Mouse (Mus musculus) limb, embryonic 15.5 days (tissue): ENCODE data around the gene Rae1. TPM values are rescaled to one million over a fixed set of nuclear protein-coding genes. Genes with fewer than 3 reads are reported as not detected.
A peak's percentile ranks its signal among the peaks of the same experiment; 100 is the strongest.

ENCODE experiments used
- ATAC-seq: fragments of 200-750 bp; cut with Nextera tagmentation; 2 replicates; pipeline ENCODE4 v1.8.0; 2017; ENCODE audit warnings: low read depth, moderate TSS enrichment; ENCODE audit not compliant: insufficient number of reproducible peaks, low FRiP score, low TSS enrichment
- H3K27ac ChIP-seq: fragments of 300-500 bp; sonication (generic); 2 replicates; pipeline ENCODE4 v1.5.1; 2015; ENCODE audit warnings: moderate library complexity, mild to moderate bottlenecking, inconsistent platforms
- H3K27me3 ChIP-seq: fragments of 300-500 bp; sonication (generic); 2 replicates; pipeline ENCODE4 v1.6.1; 2015; ENCODE audit warnings: inconsistent platforms
- H3K36me3 ChIP-seq: fragments of 300-500 bp; sonication (generic); 2 replicates; pipeline ENCODE4 v1.6.1; 2015; ENCODE audit warnings: inconsistent platforms
- H3K4me1 ChIP-seq: fragments of 300-500 bp; sonication (generic); 2 replicates; pipeline ENCODE4 v1.6.1; 2015; ENCODE audit warnings: inconsistent platforms
- H3K4me2 ChIP-seq: fragments of 300-500 bp; sonication (generic); 2 replicates; pipeline ENCODE4 v1.6.1; 2015; ENCODE audit warnings: mild to moderate bottlenecking, inconsistent platforms
- H3K4me3 ChIP-seq: fragments of 300-500 bp; sonication (generic); 2 replicates; pipeline ENCODE4 v1.5.1; 2015; ENCODE audit warnings: mild to moderate bottlenecking, inconsistent platforms
- H3K9ac ChIP-seq: fragments of 300-500 bp; sonication (generic); 2 replicates; pipeline ENCODE4 v1.6.1; 2015; ENCODE audit warnings: inconsistent platforms
- H3K9me3 ChIP-seq: fragments of 300-500 bp; sonication (generic); 2 replicates; pipeline ENCODE4 v1.6.1; 2016; ENCODE audit warnings: inconsistent platforms
- WGBS: fragments of 180-500 bp; shearing (Covaris S2); methylation state at CpG from one replicate; pipeline ENCODE4 v1.1.7; 2015; 5-methylcytosine and 5-hydroxymethylcytosine counted together
- polyA plus RNA-seq: library from polyadenylated mRNA; unstranded; fragments of >200 nt; fragmentation: Nextera tagmentation; extraction: Ambion mirVana; gene quantifications from 2 replicates; pipeline ENCODE4 v1.2.1, GENCODE M21; 2015

The Rae1 gene
- polyA plus RNA-seq, 1 experiment from 2014 or later, result 115 TPM

GRCm38 (mm10) chr2:173021633-173022055 is 21.7 kb downstream of the Rae1 start:
- H3K4me1 ChIP-seq, result peaks cover 58% of the 10 kb centered on the region
- H3K9ac ChIP-seq, result peak overlapping the region; percentile 61
- peaks cover 8% of the 10 kb centered on the region for H3K27me3 ChIP-seq
- peak; percentile 73 for ATAC-seq
- H3K27ac ChIP-seq, result 0 out of 2 replicates have a peak overlapping the region, but pooled peaks have one; percentile 57
- peak overlapping the region; percentile 89 for H3K4me2 ChIP-seq
- H3K36me3 ChIP-seq, result peaks cover 5% of the 10 kb centered on the region; the same call in 1 of the 2 replicates
- under 1% methylated on average over 54 of the region's 54 CpGs for WGBS
- no peaks in the 10 kb centered on the region for H3K9me3 ChIP-seq
- peak overlapping the region; percentile 83 for H3K4me3 ChIP-seq

- H3K4me3 ChIP-seq, result peak overlapping the region; percentile 83
- WGBS, result under 1% methylated on average over 51 of the region's 51 CpGs
- peak overlapping the region; percentile 61 for H3K9ac ChIP-seq
- H3K36me3 ChIP-seq, result peaks cover 5% of the 10 kb centered on the region; the same call in 1 of the 2 replicates
- H3K27ac ChIP-seq, result 0 out of 2 replicates have a peak overlapping the region, but pooled peaks have one; percentile 57
- H3K9me3 ChIP-seq, result no peaks in the 10 kb centered on the region
- ATAC-seq, result peak; percentile 8; the same call in 1 of the 2 replicates
- H3K4me1 ChIP-seq, result peaks cover 63% of the 10 kb centered on the region
- peak overlapping the region; percentile 89 for H3K4me2 ChIP-seq
- peaks cover 8% of the 10 kb centered on the region for H3K27me3 ChIP-seq
These were observed 22.3 kb downstream of the Rae1 start for GRCm38 (mm10) chr2:173022056-173022681.

- H3K27me3 ChIP-seq, result peaks cover 8% of the 10 kb centered on the region
- peak overlapping the region; percentile 83 for H3K4me3 ChIP-seq
- ATAC-seq, result no peak
- H3K27ac ChIP-seq, result no peak overlapping the region
- H3K9me3 ChIP-seq, result no peaks in the 10 kb centered on the region
- H3K4me2 ChIP-seq, result peak overlapping the region; percentile 89
- H3K9ac ChIP-seq, result 0 out of 2 replicates have a peak overlapping the region, but pooled peaks have one; percentile 61
- peaks cover 68% of the 10 kb centered on the region for H3K4me1 ChIP-seq
- WGBS, result 36% methylated on average over 10 of the region's 10 CpGs
- peaks cover 5% of the 10 kb centered on the region; the same call in 1 of the 2 replicates for H3K36me3 ChIP-seq
These were observed 22.9 kb downstream of the Rae1 start for GRCm38 (mm10) chr2:173022813-173023212.

DNA sequence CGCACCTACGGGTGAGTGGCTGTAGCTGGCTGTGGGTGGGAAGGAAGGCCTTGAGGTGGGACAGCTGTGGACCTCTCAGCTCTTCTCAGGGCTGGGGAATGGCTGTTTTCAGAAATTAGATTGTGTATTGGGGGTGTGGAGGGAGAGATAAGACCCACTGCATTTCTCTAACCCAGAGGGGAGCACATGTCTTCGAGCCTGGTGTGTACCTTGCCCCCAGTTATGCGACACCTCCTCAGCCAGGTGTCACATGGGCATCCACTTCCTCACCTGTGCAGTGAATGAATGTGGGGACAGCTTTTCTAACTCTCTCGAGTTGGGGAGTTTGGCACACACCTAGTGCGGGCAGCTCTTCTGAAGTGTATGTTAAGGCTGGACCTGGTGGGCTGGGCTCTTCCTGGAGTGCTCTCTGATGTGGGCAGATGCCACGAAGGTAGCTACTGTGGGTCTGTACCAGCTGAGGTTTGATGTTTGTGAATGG is 23.5 kb downstream of the Rae1 start:
- H3K36me3 ChIP-seq, result peaks cover 5% of the 10 kb centered on the region; the same call in 1 of the 2 replicates
- peak overlapping the region; percentile 83 for H3K4me3 ChIP-seq
- WGBS, result 81% methylated on average over 7 of the region's 7 CpGs
- H3K4me1 ChIP-seq, result peaks cover 72% of the 10 kb centered on the region
- no peak overlapping the region for H3K27ac ChIP-seq
- peaks cover 8% of the 10 kb centered on the region for H3K27me3 ChIP-seq
- H3K9me3 ChIP-seq, result no peaks in the 10 kb centered on the region
- ATAC-seq, result no peak
- H3K9ac ChIP-seq, result no peak overlapping the region
- H3K4me2 ChIP-seq, result peak overlapping the region; percentile 89

DNA sequence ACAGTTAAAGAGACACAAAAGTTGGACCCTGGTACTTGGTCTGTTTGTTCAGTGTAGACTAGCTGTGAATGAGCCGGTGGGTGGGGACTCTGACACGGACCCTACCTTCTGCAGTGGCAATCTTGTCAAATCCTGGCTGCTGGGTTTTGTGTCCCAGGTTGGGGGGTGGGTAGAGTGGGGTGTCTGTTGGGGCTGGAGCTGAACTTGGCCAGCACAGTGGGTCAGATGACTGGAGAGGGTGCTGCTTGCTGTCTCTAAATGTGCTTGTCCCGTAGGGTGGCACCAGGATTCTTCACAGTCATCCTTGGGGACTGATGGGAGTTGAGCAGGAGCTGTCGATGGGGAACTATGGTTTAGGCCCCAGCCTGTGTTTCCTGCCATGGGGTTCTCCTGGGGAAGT is 24.0 kb downstream of the Rae1 start:
- Histone ChIP-seq H3K4me3 (0 out of 2 replicates have a peak overlapping the region, but pooled peaks have one; percentile 83), H3K36me3 (peaks cover 5% of the 10 kb centered on the region; the same call in 1 of the 2 replicates), H3K9me3 (no peaks in the 10 kb centered on the region), H3K27ac (no peak overlapping the region; the same call in 1 of the 2 replicates), H3K4me1 (peaks cover 72% of the 10 kb centered on the region), H3K4me2 (no peak overlapping the region), H3K27me3 (peaks cover 8% of the 10 kb centered on the region), H3K9ac (no peak overlapping the region)
- WGBS, result 79% methylated on average over 4 of the region's 4 CpGs
- no peak for ATAC-seq

- Histone ChIP-seq H3K9ac (no peak overlapping the region), H3K27ac (peak overlapping the region; percentile 19; the same call in 1 of the 2 replicates), H3K4me1 (peaks cover 70% of the 10 kb centered on the region), H3K36me3 (peaks cover 5% of the 10 kb centered on the region; the same call in 1 of the 2 replicates), H3K4me3 (no peak overlapping the region), H3K27me3 (peaks cover 7% of the 10 kb centered on the region), H3K4me2 (no peak overlapping the region), H3K9me3 (no peaks in the 10 kb centered on the region)
- ATAC-seq, result no peak
- WGBS, result 74% methylated on average over 8 of the region's 8 CpGs
These were observed 24.5 kb downstream of the Rae1 start for GRCm38 (mm10) chr2:173024392-173024791.

DNA sequence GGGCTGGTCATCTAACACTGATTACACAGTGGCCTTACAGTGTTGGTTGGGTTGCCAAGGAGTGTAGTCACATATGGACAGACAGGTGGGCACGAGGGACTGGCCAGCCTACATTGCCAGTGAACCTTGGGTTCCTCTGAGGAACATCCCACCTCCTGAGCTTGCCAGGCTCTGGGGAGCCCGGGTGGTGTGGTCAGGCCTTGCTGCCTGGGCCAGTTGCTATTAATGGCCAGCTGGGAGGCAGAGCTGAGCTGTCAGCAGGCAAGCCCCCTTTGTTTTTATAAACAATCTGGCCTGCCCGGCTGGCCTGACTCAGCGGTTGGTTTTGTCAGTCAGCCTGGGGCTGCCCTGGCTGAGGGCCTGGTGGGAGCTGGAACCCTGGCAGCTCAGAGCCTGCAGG is 25.0 kb downstream of the Rae1 start:
- Histone ChIP-seq H3K9ac (no peak overlapping the region), H3K9me3 (no peaks in the 10 kb centered on the region), H3K27ac (no peak overlapping the region; the same call in 1 of the 2 replicates), H3K36me3 (peaks cover 10% of the 10 kb centered on the region; the same call in 1 of the 2 replicates), H3K4me3 (no peak overlapping the region), H3K4me1 (peaks cover 64% of the 10 kb centered on the region), H3K4me2 (no peak overlapping the region), H3K27me3 (peaks cover 3% of the 10 kb centered on the region; the same call in 1 of the 2 replicates)
- 32% methylated on average over 4 of the region's 4 CpGs for WGBS
- no peak for ATAC-seq

GRCm38 (mm10) chr2:173026286-173026685 is 26.4 kb downstream of the Rae1 start:
- Histone ChIP-seq H3K27ac (0 out of 2 replicates have a peak overlapping the region, but pooled peaks have one; percentile 8), H3K4me1 (peaks cover 60% of the 10 kb centered on the region), H3K9me3 (no peaks in the 10 kb centered on the region), H3K4me3 (no peak overlapping the region), H3K9ac (no peak overlapping the region), H3K4me2 (no peak overlapping the region), H3K27me3 (no peaks in the 10 kb centered on the region), H3K36me3 (peaks cover 24% of the 10 kb centered on the region)
- 54% methylated on average over 5 of the region's 5 CpGs for WGBS
- no peak for ATAC-seq

DNA sequence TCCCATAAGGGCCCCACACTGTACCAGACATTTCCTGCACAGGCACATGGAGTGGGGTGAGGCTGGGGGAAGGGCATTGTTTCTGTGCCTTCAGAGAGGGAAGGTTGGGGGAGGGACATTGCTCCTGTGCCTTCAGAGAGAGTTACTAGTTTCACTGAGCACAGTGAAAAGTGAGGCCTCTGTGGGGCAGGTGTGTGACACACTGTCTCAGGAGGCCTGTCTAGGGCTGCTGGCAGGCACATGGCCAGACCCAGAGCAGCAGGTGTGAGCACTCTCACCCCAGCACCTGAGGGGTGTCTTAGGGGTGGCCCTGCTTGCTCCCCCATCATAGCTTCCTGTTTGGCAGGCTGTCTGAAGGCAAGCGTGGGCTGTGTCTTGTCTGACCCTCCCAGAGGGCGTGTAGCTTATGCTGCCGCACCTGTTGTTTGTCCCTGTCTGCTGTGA is 26.8 kb downstream of the Rae1 start:
- Histone ChIP-seq H3K4me2 (no peak overlapping the region), H3K9me3 (no peaks in the 10 kb centered on the region), H3K9ac (no peak overlapping the region), H3K27ac (peak overlapping the region; percentile 0; the same call in 1 of the 2 replicates), H3K27me3 (no peaks in the 10 kb centered on the region), H3K4me1 (peaks cover 60% of the 10 kb centered on the region), H3K36me3 (peaks cover 27% of the 10 kb centered on the region), H3K4me3 (no peak overlapping the region)
- WGBS, result 49% methylated on average over 3 of the region's 3 CpGs
- ATAC-seq, result no peak

DNA sequence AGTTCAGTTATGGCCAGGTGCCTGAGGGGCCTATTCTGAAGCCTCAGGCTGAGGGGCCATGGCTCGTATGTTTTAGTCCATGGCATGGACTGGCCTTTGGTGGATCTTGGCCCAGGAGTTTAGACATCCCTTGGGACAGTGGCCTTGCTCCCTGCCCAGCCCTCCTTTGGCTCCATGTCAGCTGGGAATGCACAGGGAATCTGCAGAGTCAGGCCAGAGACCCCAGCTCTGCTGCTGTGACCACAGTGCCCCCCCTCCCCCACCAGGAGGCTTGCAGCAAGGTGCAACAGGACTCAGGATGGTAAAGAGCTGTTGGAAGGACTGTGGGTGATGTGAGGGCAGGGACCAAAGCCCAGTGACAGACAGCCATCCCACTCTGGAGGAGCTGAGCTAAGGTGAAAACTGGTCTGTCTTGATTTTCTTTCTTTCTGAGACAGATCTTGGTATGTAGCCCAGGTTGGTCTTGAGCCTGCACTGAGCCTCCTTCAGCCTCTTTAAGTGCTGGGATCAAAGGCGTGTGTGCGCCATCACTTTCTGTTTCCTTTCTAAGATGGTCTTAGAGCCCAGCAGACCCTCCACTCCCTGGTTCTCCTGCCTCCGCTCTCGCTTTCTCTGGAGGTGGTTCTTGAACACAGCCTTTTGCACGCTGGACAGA is 27.4 kb downstream of the Rae1 start:
- no peak for ATAC-seq
- H3K36me3 ChIP-seq, result peaks cover 32% of the 10 kb centered on the region
- no peak overlapping the region for H3K4me2 ChIP-seq
- H3K4me3 ChIP-seq, result no peak overlapping the region
- peaks cover 57% of the 10 kb centered on the region for H3K4me1 ChIP-seq
- no peak overlapping the region for H3K9ac ChIP-seq
- H3K9me3 ChIP-seq, result no peaks in the 10 kb centered on the region
- WGBS, result 89% methylated on average over 6 of the region's 6 CpGs
- peak overlapping the region; percentile 0 for H3K27ac ChIP-seq
- no peaks in the 10 kb centered on the region for H3K27me3 ChIP-seq

DNA sequence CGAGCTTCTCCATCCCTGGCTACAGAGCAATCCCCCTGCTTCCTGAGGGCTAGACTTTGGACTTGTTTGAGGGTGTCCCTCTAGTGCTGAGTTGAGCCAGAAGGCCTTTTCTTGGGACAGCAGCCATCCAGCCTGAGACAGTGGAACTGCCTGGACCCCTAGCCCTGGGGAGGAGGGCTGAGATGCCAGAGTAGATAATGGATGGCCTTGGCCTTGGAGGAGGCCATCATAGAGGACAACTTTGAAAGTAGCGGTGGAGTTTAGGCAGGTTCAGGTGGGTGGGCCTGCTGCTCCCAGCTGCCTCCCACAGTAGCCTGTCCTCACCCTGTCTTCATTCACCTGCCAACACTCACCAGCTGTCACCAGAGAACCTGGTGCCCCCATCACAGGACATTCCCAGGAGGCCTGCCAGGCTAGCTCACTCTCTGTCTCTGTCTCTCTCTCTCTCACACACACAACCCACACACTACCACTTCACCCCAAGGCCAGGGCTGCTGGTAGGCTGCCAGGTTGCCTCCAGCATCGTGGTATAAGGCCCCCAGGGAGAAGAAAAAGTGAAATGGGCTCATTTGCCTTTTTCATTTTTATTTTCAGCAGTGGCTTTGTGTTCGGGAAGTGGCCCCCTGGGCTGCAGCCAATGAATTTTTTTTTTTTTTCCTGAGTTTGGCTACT is 28.0 kb downstream of the Rae1 start:
- Histone ChIP-seq H3K4me2 (no peak overlapping the region), H3K27ac (peak overlapping the region; percentile 0; the same call in 1 of the 2 replicates), H3K27me3 (no peaks in the 10 kb centered on the region), H3K9me3 (no peaks in the 10 kb centered on the region), H3K9ac (peak overlapping the region; percentile 7; the same call in 1 of the 2 replicates), H3K4me1 (peaks cover 51% of the 10 kb centered on the region), H3K4me3 (no peak overlapping the region), H3K36me3 (peaks cover 38% of the 10 kb centered on the region)
- ATAC-seq, result no peak
- 64% methylated on average over 4 of the region's 4 CpGs for WGBS
